Comparison of ENCODE assay signal across 8 mouse cellular contexts in genomic region chrX:74368209-74368909, GRCm38 (mm10). TPM values are rescaled to one million over a fixed set of nuclear protein-coding genes. Genes with fewer than 3 reads are reported as not detected.
DNase-seq lines count a peak whose midpoint lies in the region; ATAC-seq and TF ChIP-seq lines count a peak whose summit lies in the region.

No protein-coding gene starts in this region.

- no peak for TF ChIP-seq POLR2A in cortical plate, adult 2 months (IDR thresholded peaks at IDR 0.05; ENCODE audit: extremely low read depth, insufficient read depth, low read length)

- peak; percentile 42 for ATAC-seq in activated CD4-positive, CD25-positive, alpha-beta regulatory T cell, adult 4 months
- ATAC-seq in inflammation-experienced regulatory T-cells, adult 6 months = peak; percentile 65

- 17% methylated on average over 49 of the region's 49 CpGs for WGBS in midbrain, embryonic 10.5 days

- 0 out of 2 replicates have a peak, but pooled peaks cover 3% of the 10 kb centered on the region for H3K9me3 ChIP-seq in midbrain, embryonic 10.5 days (replicated peaks)

- H3K4me1 ChIP-seq in cortical plate, adult 2 months (ENCODE audit: control insufficient read depth, insufficient read depth, low read length) = no peaks in the 10 kb centered on the region; the same call in 1 of the 2 replicates
- H3K4me1 ChIP-seq in midbrain, embryonic 10.5 days = peaks cover 21% of the 10 kb centered on the region

- intact Hi-C loops in gastrocnemius, postnatal 14 days (cut with DNase I; ENCODE audit: low total_unique reads) = no loop called here
- intact Hi-C loops in left cerebral cortex, postnatal 4 days (cut with DNase I) = no loop called here

- peak; percentile 70 for DNase-seq in gastrocnemius, postnatal 14 days
- DNase-seq in left cerebral cortex, postnatal 4 days = peak; percentile 65
- peak; percentile 70 for DNase-seq in midbrain, embryonic 10.5 days (ENCODE audit: low spot score)
- peak; percentile 27 for DNase-seq in skeletal muscle tissue, adult 2 months (ENCODE audit: low read depth, low spot score)
- DNase-seq in c-Kit-positive CD71-positive TER-119-positive erythroid progenitor cells, embryonic 14.5 days (ENCODE audit: low spot score) = no peak

- H3K4me3 ChIP-seq in cortical plate, adult 2 months (ENCODE audit: insufficient read depth, low read length) = peak overlapping the region; percentile 91
- peak overlapping the region; percentile 69 for H3K4me3 ChIP-seq in midbrain, embryonic 10.5 days

- H3K36me3 ChIP-seq in midbrain, embryonic 10.5 days = peaks cover 25% of the 10 kb centered on the region

- peak overlapping the region; percentile 38; the same call in 1 of the 2 replicates for H3K27ac ChIP-seq in cortical plate, adult 2 months (ENCODE audit: insufficient read depth, low read length)
- peak overlapping the region; percentile 91 for H3K27ac ChIP-seq in midbrain, embryonic 10.5 days (replicated peaks)

- no peak for TF ChIP-seq CTCF in cortical plate, adult 2 months (IDR thresholded peaks at IDR 0.05; ENCODE audit: extremely low read depth, insufficient read depth, low read length)

- no peaks in the 10 kb centered on the region for H3K27me3 ChIP-seq in midbrain, embryonic 10.5 days (ENCODE audit: low read depth, poor library complexity, severe bottlenecking)

RNA-seq across cellular contexts. Expression of gene Ubl4a, which starts 4.7 kb away (rescaled TPM):
- 10 to 100 TPM; 57.4 to 70.9 TPM for polyA plus RNA-seq in activated CD4-positive, CD25-positive, alpha-beta regulatory T cell, adult 4 months (2017; shearing (Covaris generic))
- 82.9 and 83.8 TPM in 2 replicates for polyA plus RNA-seq in cortical plate, adult 2 months (2012; rRNA removed)
- 10 to 100 TPM; 43.5 to 46.7 TPM for total RNA-seq in gastrocnemius, postnatal 14 days (2021)
- polyA plus RNA-seq in inflammation-experienced regulatory T-cells, adult 6 months (2017; shearing (Covaris generic)) = 10 to 100 TPM; 40.7 to 90.2 (median 68.6) TPM
- 10 to 100 TPM; 43.2 to 48.8 TPM for total RNA-seq in left cerebral cortex, postnatal 4 days (2021)
- polyA plus RNA-seq in midbrain, embryonic 10.5 days (2016; fragmentation: Nextera tagmentation; extraction: Ambion mirVana) = 74.8 and 75.4 TPM in 2 replicates

RNA-seq across cellular contexts. Expression of gene Slc10a3, which starts 4.8 kb away (rescaled TPM):
- polyA plus RNA-seq in activated CD4-positive, CD25-positive, alpha-beta regulatory T cell, adult 4 months (2017; shearing (Covaris generic)) = 10 to 100 TPM; 22.4 to 34.2 TPM
- 4.2 and 5.2 TPM in 2 replicates for polyA plus RNA-seq in cortical plate, adult 2 months (2012; rRNA removed)
- total RNA-seq in gastrocnemius, postnatal 14 days (2021) = 1 to 10 TPM; 3.9 to 4.1 TPM
- polyA plus RNA-seq in inflammation-experienced regulatory T-cells, adult 6 months (2017; shearing (Covaris generic)) = 10 to 100 TPM; 18.1 to 31.3 (median 27.1) TPM
- 1 to 10 TPM; 2.7 to 3.8 TPM for total RNA-seq in left cerebral cortex, postnatal 4 days (2021)
- polyA plus RNA-seq in midbrain, embryonic 10.5 days (2016; fragmentation: Nextera tagmentation; extraction: Ambion mirVana) = 10.9 and 11.3 TPM in 2 replicates

RNA-seq across cellular contexts. Expression of gene Lage3, which starts 14.9 kb away (rescaled TPM):
- 10 to 100 TPM; 70.4 to 87.6 TPM for polyA plus RNA-seq in activated CD4-positive, CD25-positive, alpha-beta regulatory T cell, adult 4 months (2017; shearing (Covaris generic))
- 51.6 and 54.4 TPM in 2 replicates for polyA plus RNA-seq in cortical plate, adult 2 months (2012; rRNA removed)
- total RNA-seq in gastrocnemius, postnatal 14 days (2021) = 10 to 100 TPM; 36.1 to 36.3 TPM
- polyA plus RNA-seq in inflammation-experienced regulatory T-cells, adult 6 months (2017; shearing (Covaris generic)) = 10 to 100 TPM; 70.0 to 79.0 (median 77.5) TPM
- total RNA-seq in left cerebral cortex, postnatal 4 days (2021) = 10 to 100 TPM; 34.2 to 34.5 TPM
- polyA plus RNA-seq in midbrain, embryonic 10.5 days (2016; fragmentation: Nextera tagmentation; extraction: Ambion mirVana) = 118 and 122 TPM in 2 replicates

RNA-seq across cellular contexts. Expression of gene Fam3a, which starts 24.7 kb away (rescaled TPM):
- polyA plus RNA-seq in activated CD4-positive, CD25-positive, alpha-beta regulatory T cell, adult 4 months (2017; shearing (Covaris generic)) = 10 to 100 TPM; 17.6 to 27.2 TPM
- 31.6 TPM in 2 replicates for polyA plus RNA-seq in cortical plate, adult 2 months (2012; rRNA removed)
- total RNA-seq in gastrocnemius, postnatal 14 days (2021) = 10 to 100 TPM; 14.1 to 17.7 TPM
- 10 to 100 TPM; 15.0 to 30.8 (median 30.5) TPM for polyA plus RNA-seq in inflammation-experienced regulatory T-cells, adult 6 months (2017; shearing (Covaris generic))
- 10 to 100 TPM; 20.4 to 22.2 TPM for total RNA-seq in left cerebral cortex, postnatal 4 days (2021)
- polyA plus RNA-seq in midbrain, embryonic 10.5 days (2016; fragmentation: Nextera tagmentation; extraction: Ambion mirVana) = 27.0 and 31.3 TPM in 2 replicates

RNA-seq across cellular contexts. Expression of gene Ikbkg, which starts 24.7 kb away (rescaled TPM):
- 10 to 100 TPM; 35.4 to 38.5 TPM for polyA plus RNA-seq in activated CD4-positive, CD25-positive, alpha-beta regulatory T cell, adult 4 months (2017; shearing (Covaris generic))
- polyA plus RNA-seq in cortical plate, adult 2 months (2012; rRNA removed) = 21.3 and 22.1 TPM in 2 replicates
- 10 to 100 TPM; 21.9 to 23.5 TPM for total RNA-seq in gastrocnemius, postnatal 14 days (2021)
- 10 to 100 TPM; 34.9 to 43.6 (median 39.3) TPM for polyA plus RNA-seq in inflammation-experienced regulatory T-cells, adult 6 months (2017; shearing (Covaris generic))
- 10 to 100 TPM; 25.9 to 34.0 TPM for total RNA-seq in left cerebral cortex, postnatal 4 days (2021)
- 20.9 and 23.3 TPM in 2 replicates for polyA plus RNA-seq in midbrain, embryonic 10.5 days (2016; fragmentation: Nextera tagmentation; extraction: Ambion mirVana)
